Mouse (Mus musculus) embryonic facial prominence, embryonic 10.5 days (tissue): Measurements from ENCODE around the gene Gm17949. TPM values are rescaled to one million over a fixed set of nuclear protein-coding genes. Genes with fewer than 3 reads are reported as not detected.

ENCODE experiments used
- DNase-seq: peaks from one replicate; pipeline ENCODE4 v3.0.0-alpha.2; 2017; ENCODE audit warnings: low spot score
- H3K27ac ChIP-seq: fragments of 300-500 bp; sonication (generic); replicated peaks from 2 replicates; pipeline ENCODE4 v1.5.1; 2016; ENCODE audit warnings: mild to moderate bottlenecking
- H3K27me3 ChIP-seq: fragments of 300-500 bp; sonication (generic); replicated peaks from 2 replicates; pipeline ENCODE4 v1.6.1; 2016; ENCODE audit warnings: low read depth, mild to moderate bottlenecking; ENCODE audit not compliant: poor library complexity, severe bottlenecking
- H3K36me3 ChIP-seq: fragments of 300-500 bp; sonication (generic); replicated peaks from 2 replicates; pipeline ENCODE4 v1.6.1; 2016; ENCODE audit warnings: mild to moderate bottlenecking, moderate library complexity
- H3K4me1 ChIP-seq: fragments of 300-500 bp; sonication (generic); 2 replicates; pipeline ENCODE4 v1.6.1; 2016
- H3K4me3 ChIP-seq: fragments of 300-500 bp; sonication (generic); 2 replicates; pipeline ENCODE4 v1.5.1; 2016; ENCODE audit warnings: mild to moderate bottlenecking, moderate library complexity
- H3K9me3 ChIP-seq: fragments of 300-500 bp; sonication (generic); 2 replicates; pipeline ENCODE4 v1.6.1; 2016; ENCODE audit warnings: mild to moderate bottlenecking
- WGBS: fragments of 180-500 bp; shearing (Covaris S2); methylation state at CpG from one replicate; pipeline ENCODE4 v1.1.7; 2016; 5-methylcytosine and 5-hydroxymethylcytosine counted together
- polyA plus RNA-seq: library from polyadenylated mRNA; unstranded; fragments of >200 nt; fragmentation: Nextera tagmentation; extraction: Ambion mirVana; gene quantifications from 2 replicates; pipeline ENCODE4 v1.2.1, GENCODE M21; 2016

Gene Gm17949
- 0.25 and 0.54 TPM in 2 replicates for polyA plus RNA-seq

- Histone ChIP-seq H3K4me3 (peak within 1 kb of the TSS; percentile 80), H3K4me1 (peaks cover 23% of the 10 kb centered on the region), H3K9me3 (no peaks in the 10 kb centered on the region), H3K27me3 (no peaks in the 10 kb centered on the region), H3K36me3 (peaks cover 29% of the 10 kb centered on the region), H3K27ac (peak within 1 kb of the TSS; percentile 94)
- DNase-seq: peak; percentile 97
- under 1% methylated on average over 51 of the region's 51 CpGs for WGBS
These were observed at the start of gene Gm17949, which contains the start of gene Gtf2f1 for GRCm38 (mm10) chr17:57011236-57012141. TSS of gene Gm17949 (plus strand) at chr17:57011469. TSS of gene Gtf2f1 (minus strand) at chr17:57011288.

GRCm38 (mm10) chr17:56961880-56962279, 49.4 kb upstream of the Gm17949 start:
- H3K4me3 ChIP-seq: no peak overlapping the region
- H3K27ac ChIP-seq: no peak overlapping the region
- no peaks in the 10 kb centered on the region for H3K4me1 ChIP-seq
- no peaks in the 10 kb centered on the region for H3K27me3 ChIP-seq
- H3K36me3 ChIP-seq: no peaks in the 10 kb centered on the region
- 90% methylated on average over 4 of the region's 4 CpGs for WGBS
- no peak for DNase-seq
- no peaks in the 10 kb centered on the region for H3K9me3 ChIP-seq

GRCm38 (mm10) chr17:56962642-56963405, 48.4 kb upstream of the Gm17949 start:
- no peaks in the 10 kb centered on the region for H3K36me3 ChIP-seq
- no peaks in the 10 kb centered on the region for H3K9me3 ChIP-seq
- no peaks in the 10 kb centered on the region for H3K4me1 ChIP-seq
- no peak for DNase-seq
- H3K27me3 ChIP-seq: no peaks in the 10 kb centered on the region
- 83% methylated on average over 5 of the region's 5 CpGs for WGBS
- no peak overlapping the region for H3K27ac ChIP-seq
- no peak overlapping the region for H3K4me3 ChIP-seq

GRCm38 (mm10) chr17:56963646-56964045, 47.6 kb upstream of the Gm17949 start:
- H3K27me3 ChIP-seq: no peaks in the 10 kb centered on the region
- DNase-seq: no peak
- no peaks in the 10 kb centered on the region for H3K9me3 ChIP-seq
- no peak overlapping the region for H3K27ac ChIP-seq
- no peaks in the 10 kb centered on the region for H3K4me1 ChIP-seq
- H3K36me3 ChIP-seq: no peaks in the 10 kb centered on the region
- 81% methylated on average over 6 of the region's 6 CpGs for WGBS
- H3K4me3 ChIP-seq: no peak overlapping the region

GRCm38 (mm10) chr17:56969321-56969720, 41.9 kb upstream of the Gm17949 start:
- Histone ChIP-seq H3K4me1 (no peaks in the 10 kb centered on the region), H3K27ac (no peak overlapping the region), H3K9me3 (no peaks in the 10 kb centered on the region), H3K4me3 (no peak overlapping the region), H3K36me3 (no peaks in the 10 kb centered on the region), H3K27me3 (no peaks in the 10 kb centered on the region)
- WGBS: 79% methylated on average over 3 of the region's 3 CpGs
- DNase-seq: no peak

GRCm38 (mm10) chr17:56970081-56970480, 41.2 kb upstream of the Gm17949 start:
- no peaks in the 10 kb centered on the region for H3K27me3 ChIP-seq
- H3K36me3 ChIP-seq: no peaks in the 10 kb centered on the region
- no peaks in the 10 kb centered on the region for H3K4me1 ChIP-seq
- no peak for DNase-seq
- no peak overlapping the region for H3K4me3 ChIP-seq
- WGBS: 66% methylated on average over 5 of the region's 5 CpGs
- H3K27ac ChIP-seq: no peak overlapping the region
- H3K9me3 ChIP-seq: no peaks in the 10 kb centered on the region

GRCm38 (mm10) chr17:56973956-56974707, 37.1 kb upstream of the Gm17949 start:
- H3K4me3 ChIP-seq: no peak overlapping the region
- no peaks in the 10 kb centered on the region for H3K4me1 ChIP-seq
- no peaks in the 10 kb centered on the region for H3K9me3 ChIP-seq
- no peaks in the 10 kb centered on the region for H3K36me3 ChIP-seq
- H3K27ac ChIP-seq: no peak overlapping the region
- WGBS: 72% methylated on average over 14 of the region's 14 CpGs
- no peaks in the 10 kb centered on the region for H3K27me3 ChIP-seq
- no peak for DNase-seq

GRCm38 (mm10) chr17:56974708-56975240, 36.5 kb upstream of the Gm17949 start:
- Histone ChIP-seq H3K27me3 (no peaks in the 10 kb centered on the region), H3K9me3 (no peaks in the 10 kb centered on the region), H3K4me3 (no peak overlapping the region), H3K4me1 (no peaks in the 10 kb centered on the region), H3K27ac (no peak overlapping the region), H3K36me3 (no peaks in the 10 kb centered on the region)
- DNase-seq: no peak
- WGBS: 78% methylated on average over 5 of the region's 5 CpGs

GRCm38 (mm10) chr17:56975391-56975790, 35.9 kb upstream of the Gm17949 start:
- Histone ChIP-seq H3K4me1 (no peaks in the 10 kb centered on the region), H3K36me3 (no peaks in the 10 kb centered on the region), H3K9me3 (no peaks in the 10 kb centered on the region), H3K27me3 (no peaks in the 10 kb centered on the region), H3K27ac (no peak overlapping the region), H3K4me3 (no peak overlapping the region)
- 84% methylated on average over 3 of the region's 3 CpGs for WGBS
- no peak for DNase-seq

GRCm38 (mm10) chr17:56976531-56977390, 34.5 kb upstream of the Gm17949 start:
- WGBS: 79% methylated on average over 8 of the region's 8 CpGs
- no peaks in the 10 kb centered on the region for H3K9me3 ChIP-seq
- no peaks in the 10 kb centered on the region for H3K27me3 ChIP-seq
- no peaks in the 10 kb centered on the region for H3K4me1 ChIP-seq
- no peaks in the 10 kb centered on the region for H3K36me3 ChIP-seq
- H3K27ac ChIP-seq: no peak overlapping the region
- no peak for DNase-seq
- no peak overlapping the region for H3K4me3 ChIP-seq

- Histone ChIP-seq H3K27ac (no peak overlapping the region), H3K9me3 (no peaks in the 10 kb centered on the region), H3K4me3 (no peak overlapping the region), H3K36me3 (no peaks in the 10 kb centered on the region), H3K27me3 (no peaks in the 10 kb centered on the region), H3K4me1 (no peaks in the 10 kb centered on the region)
- 34% methylated on average over 8 of the region's 8 CpGs for WGBS
- DNase-seq: no peak
These were observed 31.7 kb upstream of the Gm17949 start for GRCm38 (mm10) chr17:56979524-56979923.
